Mouse (Mus musculus): ENCODE results near the gene Ncf2. TPM values are rescaled to one million over a fixed set of nuclear protein-coding genes. Genes with fewer than 3 reads are reported as not detected.
"Not testable (repeated sequence)": the region's sequence is repeated elsewhere in the genome, so short reads cannot be mapped to it uniquely, and the experiment has no call there.

Gene Ncf2
- 2.0 and 2.3 TPM in 2 replicates for polyA plus RNA-seq (2015; fragmentation: Nextera tagmentation; extraction: Ambion mirVana)

GRCm38 (mm10) chr1:152799897-152800296 is at the start of gene Ncf2:
TSS of gene Ncf2 (plus strand) at chr1:152800194.
- 8% methylated on average over 2 of the region's 2 CpGs for WGBS

GRCm38 (mm10) chr1:152750312-152750965 is 49.6 kb upstream of the Ncf2 start, which contains the start of gene Apobec4:
TSS of gene Apobec4 (plus strand) at chr1:152750551.
- no peak within 1 kb of the TSS for H3K4me3 ChIP-seq
- H3K27ac ChIP-seq (replicated peaks) = peak within 1 kb of the TSS; percentile 87
- no peaks in the 10 kb centered on the region for H3K36me3 ChIP-seq
- peak; percentile 84 for ATAC-seq (replicated peaks)
- H3K4me1 ChIP-seq = peaks cover 28% of the 10 kb centered on the region
- H3K4me2 ChIP-seq (replicated peaks) = peak within 1 kb of the TSS; percentile 17
- no peaks in the 10 kb centered on the region for H3K9me3 ChIP-seq
- H3K27me3 ChIP-seq = no peaks in the 10 kb centered on the region
- whole genome bisulfite sequencing = 33% methylated on average over 13 of the region's 13 CpGs
- H3K9ac ChIP-seq (replicated peaks) = no peak within 1 kb of the TSS

More at GRCm38 (mm10) chr1:152799897-152800296, at the start of gene Ncf2:
- Histone ChIP-seq H3K36me3 (no peaks in the 10 kb centered on the region), H3K4me1 (peaks cover 3% of the 10 kb centered on the region; the same call in 1 of the 2 replicates), H3K4me3 (no peak within 1 kb of the TSS), H3K9ac (replicated peaks) (no peak within 1 kb of the TSS), H3K27ac (replicated peaks) (0 out of 2 replicates have a peak within 1 kb of the TSS, but pooled peaks have one; percentile 19), H3K27me3 (no peaks in the 10 kb centered on the region), H3K4me2 (replicated peaks) (no peak within 1 kb of the TSS), H3K9me3 (no peaks in the 10 kb centered on the region)
- peak; percentile 75 for ATAC-seq (replicated peaks)

- Histone ChIP-seq H3K27me3 (no peaks in the 10 kb centered on the region), H3K9ac (replicated peaks) (no peak overlapping the region), H3K9me3 (no peaks in the 10 kb centered on the region), H3K4me1 (peaks cover 16% of the 10 kb centered on the region), H3K27ac (replicated peaks) (no peak overlapping the region), H3K4me3 (no peak overlapping the region), H3K4me2 (replicated peaks) (no peak overlapping the region), H3K36me3 (no peaks in the 10 kb centered on the region)
- 91% methylated on average over 2 of the region's 2 CpGs for WGBS
- ATAC-seq (replicated peaks) = no peak
These were observed 38.2 kb upstream of the Ncf2 start for GRCm38 (mm10) chr1:152761791-152762190.

- Histone ChIP-seq H3K9ac (replicated peaks) (peak within 1 kb of the TSS; percentile 86), H3K27ac (replicated peaks) (peak within 1 kb of the TSS; percentile 84), H3K4me3 (peak within 1 kb of the TSS; percentile 80), H3K4me2 (replicated peaks) (peak within 1 kb of the TSS; percentile 96), H3K4me1 (peaks cover 28% of the 10 kb centered on the region), H3K36me3 (peaks cover 14% of the 10 kb centered on the region), H3K9me3 (no peaks in the 10 kb centered on the region), H3K27me3 (no peaks in the 10 kb centered on the region)
- ATAC-seq (replicated peaks) = peak; percentile 98
- under 1% methylated on average over 85 of the region's 86 CpGs for WGBS
These were observed 33.8 kb upstream of the Ncf2 start, which contains the start of the genes Rgl1 and Arpc5 for GRCm38 (mm10) chr1:152766032-152766772. TSS of gene Rgl1 (minus strand) at chr1:152766351. TSS of gene Arpc5 (plus strand) at chr1:152766542.

GRCm38 (mm10) chr1:152766804-152767748 is 32.9 kb upstream of the Ncf2 start:
- no peaks in the 10 kb centered on the region for H3K9me3 ChIP-seq
- peak; percentile 74 for ATAC-seq (replicated peaks)
- H3K36me3 ChIP-seq = peaks cover 21% of the 10 kb centered on the region
- WGBS = under 1% methylated on average over 60 of the region's 60 CpGs
- peak overlapping the region; percentile 86 for H3K9ac ChIP-seq (replicated peaks)
- H3K4me1 ChIP-seq = peaks cover 28% of the 10 kb centered on the region
- no peaks in the 10 kb centered on the region for H3K27me3 ChIP-seq
- peak overlapping the region; percentile 80 for H3K4me3 ChIP-seq
- peak overlapping the region; percentile 84 for H3K27ac ChIP-seq (replicated peaks)
- peak overlapping the region; percentile 55 for H3K4me2 ChIP-seq (replicated peaks)

GRCm38 (mm10) chr1:152767749-152768488 is 32.1 kb upstream of the Ncf2 start:
- H3K27me3 ChIP-seq = no peaks in the 10 kb centered on the region
- ATAC-seq (replicated peaks) = no peak; the same call in 1 of the 2 replicates
- peak overlapping the region; percentile 86; the same call in 1 of the 2 replicates for H3K9ac ChIP-seq (replicated peaks)
- peaks cover 28% of the 10 kb centered on the region for H3K4me1 ChIP-seq
- H3K36me3 ChIP-seq = peaks cover 30% of the 10 kb centered on the region
- 0 out of 2 replicates have a peak overlapping the region, but pooled peaks have one; percentile 84 for H3K27ac ChIP-seq (replicated peaks)
- 5% methylated on average over 5 of the region's 5 CpGs for WGBS
- peak overlapping the region; percentile 80 for H3K4me3 ChIP-seq
- no peaks in the 10 kb centered on the region for H3K9me3 ChIP-seq
- peak overlapping the region; percentile 55 for H3K4me2 ChIP-seq (replicated peaks)

- Histone ChIP-seq H3K9me3 (no peaks in the 10 kb centered on the region), H3K4me2 (replicated peaks) (no peak overlapping the region), H3K4me3 (no peak overlapping the region), H3K4me1 (peaks cover 12% of the 10 kb centered on the region), H3K9ac (replicated peaks) (no peak overlapping the region), H3K27me3 (no peaks in the 10 kb centered on the region), H3K36me3 (peaks cover 56% of the 10 kb centered on the region), H3K27ac (replicated peaks) (no peak overlapping the region)
- WGBS = 88% methylated on average over 9 of the region's 9 CpGs
- no peak for ATAC-seq (replicated peaks)
These were observed 29.0 kb upstream of the Ncf2 start for GRCm38 (mm10) chr1:152771016-152771415.

- not testable (repeated sequence) for H3K27me3 ChIP-seq; ATAC-seq (replicated peaks); H3K9ac ChIP-seq (replicated peaks); H3K9me3 ChIP-seq; H3K4me3 ChIP-seq; H3K27ac ChIP-seq (replicated peaks); H3K4me1 ChIP-seq; H3K4me2 ChIP-seq (replicated peaks)
- WGBS = 97% methylated on average over 3 of the region's 3 CpGs
- H3K36me3 ChIP-seq = peaks cover 57% of the 10 kb centered on the region
These were observed 25.4 kb upstream of the Ncf2 start for GRCm38 (mm10) chr1:152774601-152775000.

- peak; percentile 74; the same call in 1 of the 2 replicates for ATAC-seq (replicated peaks)
- Histone ChIP-seq H3K36me3 (peaks cover 20% of the 10 kb centered on the region), H3K4me2 (replicated peaks) (no peak overlapping the region), H3K4me3 (no peak overlapping the region), H3K4me1 (no peaks in the 10 kb centered on the region), H3K9ac (replicated peaks) (no peak overlapping the region), H3K27me3 (no peaks in the 10 kb centered on the region), H3K27ac (replicated peaks) (no peak overlapping the region), H3K9me3 (no peaks in the 10 kb centered on the region)
- 37% methylated on average over 10 of the region's 10 CpGs for WGBS
These were observed 20.8 kb upstream of the Ncf2 start for GRCm38 (mm10) chr1:152779071-152779737.

- ATAC-seq (replicated peaks) = no peak
These were observed 15.4 kb upstream of the Ncf2 start for GRCm38 (mm10) chr1:152784620-152785019.

More at GRCm38 (mm10) chr1:152784620-152785019, 15.4 kb upstream of the Ncf2 start:
- 96% methylated on average over 8 of the region's 8 CpGs for WGBS
- Histone ChIP-seq H3K9me3 (no peaks in the 10 kb centered on the region), H3K4me2 (replicated peaks) (no peak overlapping the region), H3K4me3 (no peak overlapping the region), H3K4me1 (no peaks in the 10 kb centered on the region), H3K27ac (replicated peaks) (no peak overlapping the region), H3K36me3 (no peaks in the 10 kb centered on the region), H3K9ac (replicated peaks) (no peak overlapping the region), H3K27me3 (no peaks in the 10 kb centered on the region)
